Mouse (Mus musculus) left cerebral cortex, postnatal 4 days (tissue): ENCODE measurements around the gene Atp1a3. TPM values are rescaled to one million over a fixed set of nuclear protein-coding genes. Genes with fewer than 3 reads are reported as not detected.

Experiments used
- DNase-seq: peaks from one replicate; pipeline ENCODE4 v3.0.0-alpha.2; 2022
- intact Hi-C: fragments of 180-260 bp; cut with DNase I; formaldehyde crosslinking; loops from one replicate; pipeline ENCODE4 v1.15.1; 2025
- microRNA-seq: library from miRNA; unstranded; fragments of <30 nt; microRNA quantifications from one replicate; pipeline ENCODE4 v1.2.0, GENCODE M21; 2022
- total RNA-seq, 2 experiments: library from RNA; stranded (reverse); gene quantifications; 2 replicates each; pipeline ENCODE4 v1.2.3; 2021

Atp1a3 gene
- total RNA-seq, 2 experiments from 2014 or later, result 1,141 to 1,280 TPM

GRCm38 (mm10) chr7:24967966-24968365, 37.8 kb downstream of the Atp1a3 start:
- DNase-seq, result no peak
- intact Hi-C loops, result loop anchor here (5.0 kb wide), 1 partner anchor 76 kb away; no protein-coding TSS in a partner anchor

- DNase-seq, result peak; percentile 82
- intact Hi-C loops, result loop anchor here (5.0 kb wide), 1 partner anchor 73 kb away; no protein-coding TSS in a partner anchor
These were observed 40.7 kb downstream of the Atp1a3 start for GRCm38 (mm10) chr7:24964897-24965535.

- intact Hi-C loops, result no loop called here
- no peak for DNase-seq
These were observed 41.5 kb downstream of the Atp1a3 start for GRCm38 (mm10) chr7:24964288-24964687.

GRCm38 (mm10) chr7:24955226-24955625, 50.5 kb downstream of the Atp1a3 start:
- no peak for DNase-seq
- intact Hi-C loops, result no loop called here

- DNase-seq, result no peak
- intact Hi-C loops, result no loop called here
These were observed 51.3 kb downstream of the Atp1a3 start for GRCm38 (mm10) chr7:24954450-24954849.

GRCm38 (mm10) chr7:24953966-24954365, 51.8 kb downstream of the Atp1a3 start:
- intact Hi-C loops, result no loop called here
- no peak for DNase-seq

GRCm38 (mm10) chr7:24949958-24950623, 55.7 kb downstream of the Atp1a3 start:
- intact Hi-C loops, result no loop called here
- peak; percentile 85 for DNase-seq

- DNase-seq, result no peak
- intact Hi-C loops, result no loop called here
These were observed 57.0 kb downstream of the Atp1a3 start for GRCm38 (mm10) chr7:24948774-24949173.

- no peak for DNase-seq
- intact Hi-C loops, result no loop called here
These were observed 58.3 kb downstream of the Atp1a3 start for GRCm38 (mm10) chr7:24947316-24948048.

GRCm38 (mm10) chr7:24944257-24944950, 61.4 kb downstream of the Atp1a3 start, which contains the start of gene Gm4881:
Gene Gm4881, minus strand, starts transcription at chr7:24944494.
- DNase-seq, result no peak
- intact Hi-C loops, result no loop called here

- intact Hi-C loops, result no loop called here
These were observed 62.1 kb downstream of the Atp1a3 start for GRCm38 (mm10) chr7:24943641-24944040.

GRCm38 (mm10) chr7:24931651-24932050, 74.1 kb downstream of the Atp1a3 start:
- DNase-seq, result no peak
- intact Hi-C loops, result no loop called here

More at GRCm38 (mm10) chr7:24943641-24944040, 62.1 kb downstream of the Atp1a3 start:
- DNase-seq, result no peak

- no peak for DNase-seq
- intact Hi-C loops, result no loop called here
These were observed 75.3 kb downstream of the Atp1a3 start for GRCm38 (mm10) chr7:24930475-24930874.

Small RNA genes lying within 50 kb of the gene (microRNA-seq; reads per million reads assigned to microRNA genes)
- 6.0 reads per million, percentile 15 among the genes with 10 or more reads in this experiment for gene Mir7046
- gene Mir7047, result 13.2 reads per million, percentile 30 among the genes with 10 or more reads in this experiment

Other genes starting within 250 kb of the Atp1a3 start
- gene Cd177, start 245.6 kb downstream of the Atp1a3 start, total RNA-seq, result not detected
- gene Ceacam10, start 228.8 kb downstream of the Atp1a3 start, total RNA-seq, result not detected
- 1 to 10 TPM; 3.1 to 7.4 TPM for gene Gm9844, start 143.7 kb downstream of the Atp1a3 start, total RNA-seq
- gene Lypd4, start 136.0 kb downstream of the Atp1a3 start, total RNA-seq, result not detected
- gene Dmrtc2, start 135.9 kb downstream of the Atp1a3 start, total RNA-seq, result not detected
- gene Rps19, start 121.6 kb downstream of the Atp1a3 start, total RNA-seq, result 1,000 to 10,000 TPM in 1 of 2 experiments, 100 to 1,000 TPM in 1; 915 to 1,028 TPM
- gene Cd79a, start 108.6 kb downstream of the Atp1a3 start, total RNA-seq, result under 1 TPM; 0.24 to 0.52 TPM
- gene Arhgef1, start 103.0 kb downstream of the Atp1a3 start, total RNA-seq, result 100 to 1,000 TPM; 143 to 147 TPM
- not detected for gene Gm4881, start 61.5 kb downstream of the Atp1a3 start, total RNA-seq
- gene Rabac1, start 33.2 kb downstream of the Atp1a3 start, total RNA-seq, result 100 to 1,000 TPM; 246 to 251 TPM
- 100 to 1,000 TPM; 204 to 219 TPM for gene Grik5, start 66.4 kb upstream of the Atp1a3 start, total RNA-seq
- 10 to 100 TPM; 25.2 to 26.9 TPM for gene Zfp574, start 66.6 kb upstream of the Atp1a3 start, total RNA-seq
- 10 to 100 TPM; 17.7 to 18.7 TPM for gene Pou2f2, start 173.8 kb upstream of the Atp1a3 start, total RNA-seq
- gene Dedd2, start 214.7 kb upstream of the Atp1a3 start, total RNA-seq, result 10 to 100 TPM; 15.1 to 16.8 TPM
- gene Zfp526, start 215.5 kb upstream of the Atp1a3 start, total RNA-seq, result 1 to 10 TPM; 6.5 to 7.8 TPM
- 100 to 1,000 TPM; 195 to 197 TPM for gene Gsk3a, start 231.9 kb upstream of the Atp1a3 start, total RNA-seq
- gene Erf, start 244.8 kb upstream of the Atp1a3 start, total RNA-seq, result 10 to 100 TPM; 29.4 to 36.1 TPM